Mouse (Mus musculus) heart, postnatal 36 days (tissue): Measurements from ENCODE around the gene Slxl1. TPM values are rescaled to one million over a fixed set of nuclear protein-coding genes. Genes with fewer than 3 reads are reported as not detected.
"Not testable (repeated sequence)": the region's sequence is repeated elsewhere in the genome, so short reads cannot be mapped to it uniquely, and the experiment has no call there.

Source experiments
- DNase-seq, 2 experiments: peaks; one replicate each; pipeline ENCODE4 v3.0.0; 2021 to 2022
- intact Hi-C: fragments of 180-260 bp; cut with DNase I; formaldehyde crosslinking; loops from one replicate; pipeline ENCODE4 v1.15.1; 2025
- total RNA-seq, 2 experiments: library from RNA; stranded (reverse); gene quantifications; 2 replicates each; pipeline ENCODE4 v1.2.3; 2021

Slxl1 gene
- total RNA-seq, result not detected

DNA sequence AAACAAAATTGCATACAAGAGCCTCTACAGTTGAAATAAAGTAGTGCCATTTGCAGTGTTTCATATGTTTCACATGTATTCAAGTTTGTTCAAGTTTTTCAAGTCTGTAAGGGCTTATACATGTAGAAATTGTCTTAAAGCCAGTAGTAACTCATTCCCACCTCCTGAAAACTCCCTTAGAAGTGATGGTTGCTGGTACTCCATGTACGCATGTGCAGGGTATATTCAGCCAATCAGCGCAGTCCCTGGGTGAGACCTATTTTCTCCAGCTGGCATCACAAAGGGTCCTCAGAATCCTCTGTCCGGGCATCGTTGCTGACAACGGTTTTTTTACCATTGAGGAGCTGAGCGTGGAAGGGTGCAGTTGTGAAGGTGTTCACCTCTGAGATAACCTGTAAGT is at the start of gene Slxl1:
Gene Slxl1, plus strand, starts transcription at position 301 of the 400 bp plus-strand sequence.
- DNase-seq, intact Hi-C loops: not testable (repeated sequence)
